Mouse (Mus musculus) cerebellum, adult 2 months (tissue): ENCODE measurements around the gene Nrg3. TPM values are rescaled to one million over a fixed set of nuclear protein-coding genes. Genes with fewer than 3 reads are reported as not detected.

Source experiments
- DNase-seq, 2 experiments: peaks; one replicate each; pipeline ENCODE4 v3.0.0; 2021
- H3K27ac ChIP-seq: fragments of 200-500 bp; 2 replicates; pipeline ENCODE4 v1.5.1; 2012; ENCODE audit warnings: low read length, control low read depth, inconsistent platforms; ENCODE audit not compliant: insufficient read depth
- H3K27me3 ChIP-seq: fragments of 200-500 bp; 2 replicates; pipeline ENCODE4 v1.6.1; 2012; ENCODE audit warnings: inconsistent platforms, mild to moderate bottlenecking, low read length, moderate library complexity; ENCODE audit not compliant: control insufficient read depth, insufficient read depth
- H3K4me1 ChIP-seq: fragments of 200-500 bp; 2 replicates; pipeline ENCODE4 v1.6.1; 2011; ENCODE audit warnings: low read length; ENCODE audit not compliant: control insufficient read depth, insufficient read depth
- H3K4me3 ChIP-seq: fragments of 200-500 bp; replicated peaks from 2 replicates; pipeline ENCODE3; 2011; ENCODE audit warnings: mild to moderate bottlenecking, low read depth, low read length, control low read depth; ENCODE audit not compliant: insufficient read depth
- CTCF ChIP-seq: fragments of 200-500 bp; IDR thresholded peaks from 2 replicates; pipeline ENCODE4 v1.5.1; 2011; ENCODE audit warnings: low read depth, mild to moderate bottlenecking, control low read depth, low read length, moderate library complexity, borderline replicate concordance; ENCODE audit not compliant: insufficient read depth
- POLR2A ChIP-seq: fragments of 200-500 bp; IDR thresholded peaks from 2 replicates; pipeline ENCODE4 v1.6.1; 2011; ENCODE audit warnings: low read length, control low read depth, borderline replicate concordance; ENCODE audit not compliant: insufficient read depth
- WGBS: fragments of 180-500 bp; shearing (Covaris S2); methylation state at CpG from one replicate; pipeline ENCODE4 v1.1.7; 2018; 5-methylcytosine and 5-hydroxymethylcytosine counted together
- polyA plus RNA-seq: library from polyadenylated mRNA; depleted of rRNA; stranded (reverse); fragments of >200 nt; gene quantifications from 2 replicates; pipeline ENCODE4 v1.2.3, GENCODE M21; 2012

The Nrg3 gene
- polyA plus RNA-seq, 1 experiment, result 14.6 TPM

DNA sequence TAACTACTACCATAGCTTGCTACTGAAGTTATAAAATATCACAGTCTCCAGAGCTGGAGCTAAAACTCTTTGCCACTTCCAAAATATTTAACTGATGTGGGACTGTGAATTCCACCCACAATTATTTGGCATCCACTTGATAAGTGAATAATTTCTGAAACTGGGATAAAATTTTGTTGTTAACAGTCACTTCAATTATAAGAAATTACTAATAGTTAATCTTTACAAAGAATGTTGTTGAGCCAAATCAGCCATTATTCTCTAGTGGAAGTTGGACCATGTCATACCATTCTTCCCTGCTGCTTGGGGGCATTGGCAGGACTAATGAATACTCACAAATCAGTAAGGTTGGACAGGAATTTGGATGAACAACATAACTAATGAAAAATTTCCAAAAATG, 158.8 kb downstream of the Nrg3 start:
- H3K4me1 ChIP-seq, result 0 out of 2 replicates have a peak, but pooled peaks cover 5% of the 10 kb centered on the region
- no peak overlapping the region for H3K27ac ChIP-seq
- H3K4me3 ChIP-seq, result no peak overlapping the region
- no peak for DNase-seq
- TF ChIP-seq CTCF (no peak), POLR2A (no peak)
- no peaks in the 10 kb centered on the region for H3K27me3 ChIP-seq

DNA sequence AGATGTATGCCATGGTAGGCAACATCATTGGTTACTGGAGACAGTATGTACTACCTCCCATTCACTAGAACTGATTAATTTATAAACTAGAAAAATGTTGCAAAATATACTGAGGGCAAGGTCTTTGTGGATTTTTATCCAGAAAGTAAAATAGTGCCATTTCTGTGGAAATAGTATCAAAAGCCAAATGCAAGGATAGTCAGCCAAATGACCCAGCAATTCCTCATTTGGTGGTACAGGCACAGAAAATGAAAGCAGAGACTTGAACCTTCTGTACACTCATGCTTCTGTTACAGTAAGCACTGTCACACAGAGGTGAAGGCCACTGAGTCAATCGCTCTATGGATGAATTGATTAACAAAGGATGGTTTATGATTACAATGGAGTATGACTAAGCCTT, 207.8 kb downstream of the Nrg3 start:
- H3K4me1 ChIP-seq, result no peaks in the 10 kb centered on the region
- no peak for TF ChIP-seq POLR2A
- TF ChIP-seq CTCF, result no peak

DNA sequence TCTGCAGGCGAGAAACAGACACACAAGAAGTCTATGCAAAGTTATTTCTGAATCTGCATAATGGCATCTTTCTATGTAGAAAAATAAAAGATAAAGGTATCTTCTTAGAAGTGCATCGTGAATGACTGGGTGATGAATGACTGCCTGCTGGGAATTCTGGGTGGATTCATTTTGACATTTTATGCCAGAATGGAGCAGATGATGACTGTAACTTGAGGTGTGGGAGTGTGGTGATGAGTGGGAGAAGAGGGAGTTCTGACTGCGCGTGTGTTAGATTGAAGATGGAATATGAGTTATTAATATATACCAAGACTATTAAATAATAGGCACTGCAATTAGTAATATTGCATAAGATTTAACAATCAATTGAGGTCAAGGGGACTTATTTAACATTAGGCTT, 208.5 kb downstream of the Nrg3 start:
- TF ChIP-seq POLR2A (no peak), CTCF (no peak)
- no peaks in the 10 kb centered on the region for H3K27me3 ChIP-seq
- no peak overlapping the region for H3K4me3 ChIP-seq
- H3K27ac ChIP-seq, result no peak overlapping the region
- 83% methylated on average over 4 of the region's 4 CpGs for WGBS
- DNase-seq, result no peak
- no peaks in the 10 kb centered on the region for H3K4me1 ChIP-seq

More for the DNA sequence above, 207.8 kb downstream of the Nrg3 start:
- no peaks in the 10 kb centered on the region for H3K27me3 ChIP-seq
- no peak overlapping the region for H3K27ac ChIP-seq
- WGBS, result 96% methylated on average over 1 of the region's 1 CpGs
- H3K4me3 ChIP-seq, result no peak overlapping the region
- DNase-seq, result no peak

DNA sequence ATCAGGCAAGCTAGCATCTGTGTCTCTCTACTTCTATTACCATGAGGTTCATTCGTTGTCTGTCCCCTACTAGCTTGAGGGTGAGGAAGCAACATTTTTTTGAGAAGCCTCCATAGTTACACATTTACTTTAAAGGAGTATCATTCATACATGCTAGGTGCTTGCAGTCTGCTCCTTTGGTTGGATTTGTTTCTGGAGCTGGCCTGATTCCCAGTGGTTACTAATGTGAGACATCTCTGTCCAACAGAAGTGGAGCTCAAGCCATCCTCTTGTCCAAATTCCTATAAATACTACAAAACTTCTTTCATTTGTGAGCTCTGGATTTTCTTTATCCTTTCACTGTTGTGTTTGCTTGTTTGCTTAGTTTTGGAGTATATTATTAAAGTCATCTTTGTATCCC, 211.9 kb downstream of the Nrg3 start:
- H3K27ac ChIP-seq, result no peak overlapping the region
- 72% methylated on average over 1 of the region's 1 CpGs for WGBS
- DNase-seq, result peak; percentile 20 to 55
- H3K27me3 ChIP-seq, result no peaks in the 10 kb centered on the region
- H3K4me1 ChIP-seq, result no peaks in the 10 kb centered on the region
- no peak overlapping the region for H3K4me3 ChIP-seq
- TF ChIP-seq CTCF, result no peak
- no peak for TF ChIP-seq POLR2A

DNA sequence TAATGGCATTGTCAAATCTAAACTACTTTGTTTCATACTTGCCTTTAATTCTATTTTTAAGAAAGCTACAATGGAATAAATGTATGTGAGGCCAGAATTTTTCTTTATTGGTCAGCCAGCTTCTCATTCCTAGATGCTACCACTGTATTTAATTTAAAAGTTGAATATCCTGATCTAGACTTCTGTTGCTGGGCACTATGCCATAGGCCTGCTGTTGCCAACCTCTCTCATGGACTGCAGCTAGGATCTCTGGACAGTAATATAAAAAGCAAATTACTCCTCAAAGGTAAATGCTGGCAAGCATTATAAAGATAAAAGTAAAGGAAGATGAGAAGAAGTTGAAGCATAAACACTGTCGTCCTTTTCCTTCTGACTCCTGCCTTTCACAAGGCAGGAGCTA, 217.5 kb downstream of the Nrg3 start:
- no peak for TF ChIP-seq CTCF
- TF ChIP-seq POLR2A, result no peak
- 51% methylated on average over 1 of the region's 1 CpGs for WGBS
- H3K27me3 ChIP-seq, result no peaks in the 10 kb centered on the region
- no peak overlapping the region for H3K4me3 ChIP-seq
- DNase-seq, result peak; percentile 18 to 32
- no peaks in the 10 kb centered on the region for H3K4me1 ChIP-seq
- no peak overlapping the region for H3K27ac ChIP-seq

DNA sequence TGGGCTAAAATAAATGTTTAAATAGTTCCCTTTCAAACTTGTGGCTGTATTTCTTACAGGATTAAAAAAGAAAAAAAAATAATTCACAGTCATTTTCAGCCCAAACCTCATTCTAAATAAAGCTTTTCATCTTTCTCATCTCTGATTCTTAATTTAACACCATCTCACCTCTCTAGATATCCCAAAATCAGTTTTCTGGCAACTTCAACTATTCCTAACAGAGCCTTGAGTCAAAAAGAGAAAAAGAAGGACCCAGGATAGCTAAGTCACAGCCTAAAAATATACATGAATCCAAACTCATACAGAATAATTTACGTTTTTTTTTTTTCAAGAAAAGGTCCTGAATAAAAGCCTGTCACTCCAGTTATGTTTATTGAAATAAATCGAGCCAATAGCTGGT, 232.6 kb downstream of the Nrg3 start:
- TF ChIP-seq CTCF (no peak), POLR2A (no peak)
- 48% methylated on average over 2 of the region's 2 CpGs for WGBS
- DNase-seq, result no peak
- no peak overlapping the region for H3K4me3 ChIP-seq
- no peaks in the 10 kb centered on the region for H3K27me3 ChIP-seq
- H3K4me1 ChIP-seq, result no peaks in the 10 kb centered on the region; the same call in 1 of the 2 replicates
- H3K27ac ChIP-seq, result no peak overlapping the region

DNA sequence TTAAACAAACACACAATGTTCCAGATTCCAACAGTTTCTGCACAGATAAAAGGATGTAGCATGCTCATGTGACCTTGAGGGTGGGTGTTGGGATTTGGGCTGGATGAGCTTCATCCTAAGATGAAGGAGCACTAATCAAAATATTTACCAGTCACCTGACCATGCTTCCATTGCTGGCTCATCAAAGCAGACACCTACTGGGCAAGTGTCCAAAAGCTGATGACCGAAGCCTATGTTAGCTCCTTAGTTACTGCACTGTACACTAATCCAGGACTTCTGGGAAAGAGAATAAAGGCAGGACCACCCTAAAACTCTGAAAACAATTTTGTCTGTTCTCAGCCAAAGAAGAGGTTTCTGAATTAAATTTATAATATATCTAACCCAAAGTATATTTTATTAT, 261.4 kb downstream of the Nrg3 start:
- DNase-seq, result no peak
- no peaks in the 10 kb centered on the region; the same call in 1 of the 2 replicates for H3K27me3 ChIP-seq
- 59% methylated on average over 1 of the region's 1 CpGs for WGBS
- TF ChIP-seq POLR2A (no peak), CTCF (no peak)
- no peak overlapping the region for H3K4me3 ChIP-seq
- no peaks in the 10 kb centered on the region for H3K4me1 ChIP-seq
- H3K27ac ChIP-seq, result no peak overlapping the region

DNA sequence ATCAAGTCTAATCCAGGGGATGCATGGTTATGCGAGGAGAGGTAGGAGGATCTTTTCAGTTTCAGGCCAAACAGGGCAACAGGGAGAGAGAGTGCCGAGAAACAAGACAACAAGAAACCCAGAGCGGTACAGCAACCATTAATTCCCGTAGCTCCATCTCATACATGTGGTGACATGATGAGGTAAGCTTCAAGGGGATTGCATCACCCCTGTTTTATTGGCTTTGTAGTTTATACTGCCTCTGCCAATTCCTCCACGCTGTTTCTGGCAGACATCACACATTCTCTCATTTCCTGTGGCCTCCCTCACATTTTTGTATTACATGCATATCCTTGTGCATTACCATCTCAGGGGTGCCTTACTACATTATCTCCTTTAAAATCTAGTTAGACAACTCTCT, 280.9 kb downstream of the Nrg3 start:
- DNase-seq, result peak in 1 of 2 experiments; percentile 43
- no peaks in the 10 kb centered on the region for H3K4me1 ChIP-seq
- no peak overlapping the region for H3K4me3 ChIP-seq
- H3K27me3 ChIP-seq, result no peaks in the 10 kb centered on the region
- no peak overlapping the region for H3K27ac ChIP-seq
- WGBS, result 61% methylated on average over 5 of the region's 5 CpGs
- TF ChIP-seq CTCF, result no peak
- no peak for TF ChIP-seq POLR2A
